Mouse (Mus musculus): ENCODE results near the gene Lefty2. TPM values are rescaled to one million over a fixed set of nuclear protein-coding genes. Genes with fewer than 3 reads are reported as not detected.
"Not testable (repeated sequence)": the region's sequence is repeated elsewhere in the genome, so short reads cannot be mapped to it uniquely, and the experiment has no call there.

Gene Lefty2
- polyA plus RNA-seq, 1 experiment from 2014 or later = 0.13 TPM

GRCm38 (mm10) chr1:180922273-180923048 lies 29.6 kb downstream of the Lefty2 start:
- H3K27ac ChIP-seq = no peak overlapping the region
- no peaks in the 10 kb centered on the region for H3K27me3 ChIP-seq (ENCODE audit: insufficient read depth, poor library complexity, severe bottlenecking)
- WGBS = 78% methylated on average over 6 of the region's 6 CpGs
- DNase-seq (ENCODE audit: low spot score) = no peak
- H3K36me3 ChIP-seq = no peaks in the 10 kb centered on the region
- H3K4me3 ChIP-seq = no peak overlapping the region
- H3K4me1 ChIP-seq (replicated peaks) = 0 out of 2 replicates have a peak, but pooled peaks cover 3% of the 10 kb centered on the region
- H3K9me3 ChIP-seq = no peaks in the 10 kb centered on the region

GRCm38 (mm10) chr1:180924737-180925136 lies 31.8 kb downstream of the Lefty2 start:
- no peak for DNase-seq (ENCODE audit: low spot score)
- Histone ChIP-seq H3K4me1 (replicated peaks) (no peaks in the 10 kb centered on the region), H3K9me3 (no peaks in the 10 kb centered on the region), H3K27ac (no peak overlapping the region), H3K27me3 (ENCODE audit: insufficient read depth, poor library complexity, severe bottlenecking) (no peaks in the 10 kb centered on the region), H3K4me3 (no peak overlapping the region), H3K36me3 (no peaks in the 10 kb centered on the region)
- 44% methylated on average over 2 of the region's 2 CpGs for WGBS

DNA sequence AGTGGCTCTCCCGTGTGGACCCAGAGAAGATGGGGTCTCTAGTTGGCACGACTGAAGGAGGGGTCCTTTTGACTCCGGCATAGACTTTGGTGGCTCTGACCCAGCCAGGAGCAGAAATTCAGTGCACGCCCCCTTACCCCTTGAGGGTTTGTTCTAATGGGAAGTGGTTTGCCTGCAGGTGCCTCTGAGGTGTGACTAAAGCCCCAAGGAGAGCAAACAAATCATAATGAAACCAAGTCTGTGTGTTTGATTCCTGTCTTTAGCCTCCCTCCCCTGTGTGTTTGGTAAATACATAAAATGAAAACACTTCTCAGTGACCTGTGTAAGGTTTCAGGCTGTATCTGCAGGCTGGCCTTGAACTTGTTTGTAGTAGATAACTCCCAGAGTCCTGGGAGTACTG lies 33.4 kb downstream of the Lefty2 start:
- H3K27me3 ChIP-seq (ENCODE audit: insufficient read depth, poor library complexity, severe bottlenecking) = 0 out of 2 replicates have a peak, but pooled peaks cover 3% of the 10 kb centered on the region
- no peak overlapping the region for H3K27ac ChIP-seq
- H3K4me3 ChIP-seq = no peak overlapping the region
- H3K4me1 ChIP-seq (replicated peaks) = no peaks in the 10 kb centered on the region
- WGBS = 78% methylated on average over 4 of the region's 4 CpGs
- no peak for DNase-seq (ENCODE audit: low spot score)
- H3K9me3 ChIP-seq = no peaks in the 10 kb centered on the region
- H3K36me3 ChIP-seq = no peaks in the 10 kb centered on the region

- H3K4me1 ChIP-seq (replicated peaks) = peaks cover 15% of the 10 kb centered on the region
- no peak overlapping the region for H3K4me3 ChIP-seq
- H3K27ac ChIP-seq = no peak overlapping the region
- DNase-seq (ENCODE audit: low spot score) = no peak
- 70% methylated on average over 2 of the region's 2 CpGs for WGBS
- H3K27me3 ChIP-seq (ENCODE audit: insufficient read depth, poor library complexity, severe bottlenecking) = peaks cover 23% of the 10 kb centered on the region
- H3K9me3 ChIP-seq = no peaks in the 10 kb centered on the region
- no peaks in the 10 kb centered on the region for H3K36me3 ChIP-seq
Observed at GRCm38 (mm10) chr1:180929599-180929998, 36.7 kb downstream of the Lefty2 start.

DNA sequence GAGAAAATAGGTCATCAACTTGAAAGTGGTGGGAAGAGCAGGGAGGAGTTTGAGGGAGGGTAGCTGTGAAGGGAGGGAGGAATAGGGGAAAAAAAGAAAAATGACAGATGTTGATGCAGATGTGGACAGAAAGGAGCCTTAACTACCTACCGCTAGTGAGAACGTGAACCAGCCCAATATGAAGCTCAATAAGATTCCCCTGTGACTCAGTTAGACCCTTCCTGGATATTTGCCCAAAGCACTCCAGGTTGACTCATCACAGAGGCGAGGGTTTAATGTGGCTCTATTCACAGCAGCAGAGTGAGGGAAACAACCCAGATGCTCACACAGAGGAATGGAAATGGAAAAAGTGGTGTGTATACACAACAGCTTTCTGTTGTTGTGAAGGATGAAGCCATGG lies 38.2 kb downstream of the Lefty2 start:
- Histone ChIP-seq H3K36me3 (no peaks in the 10 kb centered on the region), H3K9me3 (no peaks in the 10 kb centered on the region), H3K4me3 (no peak overlapping the region), H3K4me1 (replicated peaks) (peaks cover 23% of the 10 kb centered on the region), H3K27me3 (ENCODE audit: insufficient read depth, poor library complexity, severe bottlenecking) (peaks cover 38% of the 10 kb centered on the region), H3K27ac (no peak overlapping the region)
- DNase-seq (ENCODE audit: low spot score) = no peak
- WGBS = 85% methylated on average over 3 of the region's 3 CpGs

DNA sequence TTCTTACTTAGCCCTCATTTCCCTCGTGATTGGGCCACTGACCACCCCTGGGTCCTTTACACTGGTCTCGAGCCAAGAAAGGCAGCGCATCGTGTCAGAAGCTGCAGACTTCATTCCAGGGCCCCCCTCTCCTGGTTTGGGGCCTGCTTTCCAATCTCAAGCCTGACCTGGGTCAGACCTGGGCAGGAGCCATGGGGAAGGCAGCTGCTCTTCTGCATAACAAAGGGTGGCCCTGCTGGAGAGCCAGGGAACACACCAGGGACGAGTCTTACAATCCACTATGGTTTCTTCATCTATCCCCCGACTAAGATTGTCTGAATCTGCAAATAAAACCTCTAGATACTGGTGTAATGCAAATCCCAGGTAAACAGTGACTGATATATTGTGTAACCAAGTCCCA lies 40.8 kb downstream of the Lefty2 start:
- no peak overlapping the region for H3K4me3 ChIP-seq
- peaks cover 41% of the 10 kb centered on the region for H3K4me1 ChIP-seq (replicated peaks)
- H3K9me3 ChIP-seq = no peaks in the 10 kb centered on the region
- DNase-seq (ENCODE audit: low spot score) = no peak
- 7% methylated on average over 6 of the region's 6 CpGs for WGBS
- peaks cover 64% of the 10 kb centered on the region for H3K27me3 ChIP-seq (ENCODE audit: insufficient read depth, poor library complexity, severe bottlenecking)
- H3K36me3 ChIP-seq = no peaks in the 10 kb centered on the region
- 0 out of 2 replicates have a peak overlapping the region, but pooled peaks have one; percentile 40 for H3K27ac ChIP-seq

DNA sequence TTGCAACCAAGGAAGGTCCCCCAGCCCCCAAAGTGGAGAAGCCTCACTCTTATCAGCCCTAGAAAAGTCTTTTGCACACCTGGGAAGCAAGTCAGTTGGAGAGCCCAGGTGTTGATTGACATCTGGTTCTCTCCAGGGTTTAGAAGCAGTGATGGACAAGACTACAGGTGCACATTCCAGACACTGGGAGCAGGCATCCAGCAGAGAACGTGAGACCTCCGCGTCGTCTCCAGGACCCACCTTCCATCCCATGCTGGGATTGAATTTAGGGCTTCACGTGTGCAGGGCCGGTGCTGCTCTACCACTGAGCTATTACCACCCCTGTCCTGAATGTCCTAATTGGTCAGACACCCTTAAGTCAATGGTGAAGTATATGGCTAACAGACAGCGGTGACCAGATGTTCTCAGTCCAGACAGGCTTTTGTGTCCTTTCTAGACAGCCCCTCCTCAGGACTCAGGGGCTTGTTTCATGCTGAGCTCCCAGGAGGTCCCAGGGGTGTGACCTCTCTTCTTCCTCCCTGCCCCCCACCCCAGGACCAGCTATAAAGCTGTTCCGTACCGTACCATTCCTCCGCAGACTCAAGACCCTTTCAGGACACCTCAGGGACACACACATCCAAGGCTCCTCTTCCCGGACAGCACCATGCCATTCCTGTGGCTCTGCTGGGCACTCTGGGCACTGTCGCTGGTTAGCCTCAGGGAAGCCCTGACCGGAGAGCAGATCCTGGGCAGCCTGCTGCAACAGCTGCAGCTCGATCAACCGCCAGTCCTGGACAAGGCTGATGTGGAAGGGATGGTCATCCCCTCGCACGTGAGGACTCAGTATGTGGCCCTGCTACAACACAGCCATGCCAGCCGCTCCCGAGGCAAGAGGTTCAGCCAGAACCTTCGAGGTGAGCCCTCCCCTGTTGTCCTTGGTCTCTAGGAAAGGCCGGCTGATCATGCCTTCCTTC lies 41.8 kb downstream of the Lefty2 start, which contains the start of gene Lefty1:
Gene Lefty1, plus strand, starts transcription at position 556 of the 953 bp plus-strand sequence.
- Histone ChIP-seq H3K27me3 (ENCODE audit: insufficient read depth, poor library complexity, severe bottlenecking) (peaks cover 64% of the 10 kb centered on the region), H3K9me3 (no peaks in the 10 kb centered on the region), H3K4me1 (replicated peaks) (peaks cover 41% of the 10 kb centered on the region), H3K4me3 (no peak within 1 kb of the TSS), H3K27ac (no peak within 1 kb of the TSS), H3K36me3 (no peaks in the 10 kb centered on the region)
- no peak for DNase-seq (ENCODE audit: low spot score)
- WGBS = 10% methylated on average over 21 of the region's 21 CpGs

- Histone ChIP-seq H3K27me3 (ENCODE audit: insufficient read depth, poor library complexity, severe bottlenecking) (peaks cover 82% of the 10 kb centered on the region), H3K4me1 (replicated peaks) (peaks cover 51% of the 10 kb centered on the region), H3K4me3 (peak overlapping the region; percentile 43)
- DNase-seq (ENCODE audit: low spot score) = peak; percentile 46
- WGBS = 1% methylated on average over 41 of the region's 41 CpGs
- H3K9me3 ChIP-seq, H3K36me3 ChIP-seq, H3K27ac ChIP-seq: not testable (repeated sequence)
Observed at GRCm38 (mm10) chr1:180936610-180937398, 43.9 kb downstream of the Lefty2 start.

GRCm38 (mm10) chr1:180937631-180938030 lies 44.7 kb downstream of the Lefty2 start:
- WGBS = 12% methylated on average over 13 of the region's 13 CpGs
- not testable (repeated sequence) for H3K4me3 ChIP-seq; H3K9me3 ChIP-seq; DNase-seq (ENCODE audit: low spot score); H3K27ac ChIP-seq; H3K36me3 ChIP-seq
- Histone ChIP-seq H3K27me3 (ENCODE audit: insufficient read depth, poor library complexity, severe bottlenecking) (peaks cover 90% of the 10 kb centered on the region), H3K4me1 (replicated peaks) (peaks cover 59% of the 10 kb centered on the region)

DNA sequence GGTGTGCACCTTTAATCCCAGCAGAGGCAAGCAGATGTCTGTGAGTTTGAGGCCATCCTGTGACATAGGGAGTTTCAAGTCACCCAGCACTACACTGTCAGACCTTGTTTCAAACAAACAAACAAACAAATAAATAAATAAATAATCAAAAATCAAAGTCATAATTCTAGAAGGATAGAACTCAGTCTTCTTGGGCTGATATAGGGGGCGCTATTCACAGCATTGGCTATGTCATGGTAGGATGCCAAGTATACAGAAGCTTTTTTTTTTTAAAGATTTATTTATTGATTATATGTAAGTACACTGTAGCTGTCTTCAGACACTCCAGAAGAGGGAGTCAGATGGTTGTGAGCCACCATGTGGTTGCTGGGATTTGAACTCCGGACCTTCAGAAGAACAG lies 45.9 kb downstream of the Lefty2 start:
- DNase-seq (ENCODE audit: low spot score); H3K4me3 ChIP-seq; H3K9me3 ChIP-seq; H3K36me3 ChIP-seq; H3K27ac ChIP-seq: not testable (repeated sequence)
- Histone ChIP-seq H3K27me3 (ENCODE audit: insufficient read depth, poor library complexity, severe bottlenecking) (peaks cover 90% of the 10 kb centered on the region), H3K4me1 (replicated peaks) (peaks cover 58% of the 10 kb centered on the region)
- 84% methylated on average over 2 of the region's 2 CpGs for WGBS

DNA sequence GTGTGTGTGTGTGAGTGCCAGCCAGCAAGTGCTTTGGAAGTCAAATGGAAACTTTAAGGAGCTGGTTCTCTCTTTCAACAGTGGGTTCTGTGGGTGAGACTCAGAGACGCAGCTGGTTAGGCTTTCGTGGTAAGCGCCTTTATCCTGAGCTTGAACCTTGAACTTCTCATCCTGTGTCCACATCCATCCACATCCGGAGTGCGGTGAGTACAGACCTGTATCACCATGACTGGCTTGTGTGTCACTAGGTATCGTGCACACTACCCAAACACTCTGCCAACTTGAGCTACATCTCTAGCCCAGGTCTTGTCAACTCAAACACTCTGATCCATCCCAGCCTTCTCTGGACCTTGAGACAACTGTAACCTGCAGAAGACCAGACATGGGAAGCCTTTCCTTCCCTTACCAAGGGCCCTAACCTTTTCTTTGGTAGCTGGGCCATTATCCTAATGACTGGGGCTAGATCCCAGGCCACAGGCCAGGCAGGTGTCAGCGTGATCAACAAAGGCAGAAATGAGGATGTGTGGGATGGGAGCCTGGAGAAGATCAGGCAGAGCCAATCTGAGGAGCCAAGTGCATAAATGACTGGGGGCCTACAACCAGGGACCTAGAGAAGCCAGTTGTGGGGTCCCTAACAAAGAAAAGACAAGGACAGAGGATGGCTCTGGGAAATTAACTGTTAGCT lies 48.0 kb downstream of the Lefty2 start:
- Histone ChIP-seq H3K9me3 (no peaks in the 10 kb centered on the region), H3K4me3 (peak overlapping the region; percentile 87; the same call in 1 of the 2 replicates), H3K36me3 (no peaks in the 10 kb centered on the region), H3K27me3 (ENCODE audit: insufficient read depth, poor library complexity, severe bottlenecking) (peaks cover 86% of the 10 kb centered on the region), H3K4me1 (replicated peaks) (peaks cover 54% of the 10 kb centered on the region), H3K27ac (no peak overlapping the region)
- WGBS = 86% methylated on average over 7 of the region's 7 CpGs
- DNase-seq (ENCODE audit: low spot score) = no peak

DNA sequence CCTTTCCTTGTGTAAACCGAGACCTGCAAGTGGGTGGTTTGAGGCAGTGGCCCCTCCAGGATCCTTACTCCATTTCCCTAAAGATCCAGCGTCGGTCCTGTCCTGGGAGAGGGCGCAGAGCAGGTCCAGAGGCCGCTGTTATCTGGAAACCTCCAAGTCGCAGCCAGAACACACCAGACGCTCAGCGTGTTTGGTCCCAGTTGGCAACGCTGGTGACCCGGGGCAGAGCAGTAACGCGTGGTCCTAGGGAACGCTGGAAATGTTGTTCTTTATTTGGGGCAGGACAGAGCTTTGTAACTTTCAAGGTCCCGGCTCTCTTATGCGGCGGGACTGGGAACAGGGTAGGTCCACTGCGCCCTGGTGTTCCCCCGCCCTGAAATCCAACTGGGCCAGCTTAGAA lies 48.8 kb downstream of the Lefty2 start:
- DNase-seq (ENCODE audit: low spot score) = no peak
- H3K4me1 ChIP-seq (replicated peaks) = peaks cover 56% of the 10 kb centered on the region
- peaks cover 78% of the 10 kb centered on the region for H3K27me3 ChIP-seq (ENCODE audit: insufficient read depth, poor library complexity, severe bottlenecking)
- peak overlapping the region; percentile 87 for H3K4me3 ChIP-seq
- H3K9me3 ChIP-seq = no peaks in the 10 kb centered on the region
- 3% methylated on average over 18 of the region's 18 CpGs for WGBS
- H3K27ac ChIP-seq = peak overlapping the region; percentile 88
- no peaks in the 10 kb centered on the region for H3K36me3 ChIP-seq

All from hindbrain, embryonic 10.5 days (tissue).